Mouse (Mus musculus) MEL (cell line): ENCODE data around the gene Inpp5e. TPM values are rescaled to one million over a fixed set of nuclear protein-coding genes. Genes with fewer than 3 reads are reported as not detected.

Experiments used
- DNase-seq: peaks from one replicate; pipeline ENCODE4 v3.0.0; 2011; ENCODE audit warnings: low read depth, low spot score
- H3K27ac ChIP-seq: 2 replicates; pipeline ENCODE4 v1.5.1; 2012; ENCODE audit warnings: low read depth, mild to moderate bottlenecking, control low read depth, low read length, moderate library complexity; ENCODE audit not compliant: control insufficient read depth
- H3K27me3 ChIP-seq, 2 experiments: fragments of 150-350 bp in 1 of 2; sonication (generic) in 1 of 2; 2 replicates each; pipeline ENCODE4 v1.6.1; 2012; ENCODE audit warnings: low read length in 2 of 2, mild to moderate bottlenecking in 2 of 2, improper control_type of control experiment in 1 of 2, moderate library complexity in 1 of 2; ENCODE audit not compliant: insufficient read depth in 2 of 2, control insufficient read depth in 1 of 2
- H3K36me3 ChIP-seq, 2 experiments: 2 replicates each; pipeline ENCODE4 v1.6.1; 2012 to 2014; ENCODE audit warnings: low read length in 2 of 2, improper control_type of control experiment in 1 of 2, inconsistent platforms in 1 of 2, mild to moderate bottlenecking in 1 of 2; ENCODE audit not compliant: insufficient read depth in 2 of 2, control insufficient read depth in 1 of 2
- H3K4me1 ChIP-seq, 2 experiments: fragments of 150-350 bp in 1 of 2; sonication (generic) in 1 of 2; 2 replicates each; pipeline ENCODE4 v1.6.1; 2012; ENCODE audit warnings: low read length in 2 of 2, improper control_type of control experiment in 1 of 2, mild to moderate bottlenecking in 1 of 2; ENCODE audit not compliant: insufficient read depth in 2 of 2, control insufficient read depth in 1 of 2
- H3K4me3 ChIP-seq, 2 experiments: fragments of 150-350 bp in 1 of 2; sonication (generic) in 1 of 2; 2 replicates each; pipeline ENCODE4 v1.5.1; 2012; ENCODE audit warnings: low read depth in 2 of 2, low read length in 2 of 2, mild to moderate bottlenecking in 2 of 2, moderate library complexity in 2 of 2, control low read depth in 1 of 2, improper control_type of control experiment in 1 of 2; ENCODE audit not compliant: control insufficient read depth in 1 of 2, insufficient read depth in 1 of 2
- H3K79me2 ChIP-seq: 2 replicates; pipeline ENCODE4 v1.6.1; 2012; ENCODE audit warnings: mild to moderate bottlenecking, low read length, moderate library complexity; ENCODE audit not compliant: control insufficient read depth, poor library complexity, insufficient read depth
- H3K9ac ChIP-seq: 2 replicates; pipeline ENCODE4 v1.6.1; 2012; ENCODE audit warnings: low read depth, mild to moderate bottlenecking, control low read depth, low read length, moderate library complexity; ENCODE audit not compliant: control insufficient read depth, poor library complexity, severe bottlenecking
- H3K9me3 ChIP-seq: fragments of 150-350 bp; sonication (generic); replicated peaks from 2 replicates; pipeline ENCODE4 v1.6.1; 2012; ENCODE audit warnings: mild to moderate bottlenecking, low read length, improper control_type of control experiment, moderate library complexity; ENCODE audit not compliant: insufficient read depth
- BHLHE40 ChIP-seq: IDR thresholded peaks from 2 replicates; pipeline ENCODE4 v1.6.1; 2012; ENCODE audit warnings: low read depth, mild to moderate bottlenecking, inconsistent platforms, low read length, improper control_type of control experiment, borderline replicate concordance
- CTCF ChIP-seq, 3 experiments: IDR thresholded peaks in 2 of 3; conservative IDR thresholded peaks in 1 of 3; 2 replicates each; pipeline ENCODE4 v1.5.1; 2011 to 2012; ENCODE audit warnings: low read length in 3 of 3, low read depth in 2 of 3, mild to moderate bottlenecking in 2 of 3, improper control_type of control experiment in 1 of 3, inconsistent platforms in 1 of 3, mixed read lengths in 1 of 3, moderate library complexity in 1 of 3; ENCODE audit not compliant: control insufficient read depth in 1 of 3, insufficient read depth in 1 of 3, poor library complexity in 1 of 3, severe bottlenecking in 1 of 3
- ETS1 ChIP-seq: IDR thresholded peaks from 2 replicates; pipeline ENCODE4 v1.6.1; 2012; ENCODE audit warnings: low read depth, mild to moderate bottlenecking, inconsistent platforms, low read length, improper control_type of control experiment, moderate library complexity
- GATA1 ChIP-seq: IDR thresholded peaks from 2 replicates; pipeline ENCODE4 v1.6.1; 2011; ENCODE audit warnings: low read depth, low read length, improper control_type of control experiment
- JUND ChIP-seq: IDR thresholded peaks from 2 replicates; pipeline ENCODE4 v1.6.1; 2011; ENCODE audit warnings: low read depth, mild to moderate bottlenecking, improper control_type of control experiment, low read length
- MAZ ChIP-seq: IDR thresholded peaks from 2 replicates; pipeline ENCODE4 v1.6.1; 2012; ENCODE audit warnings: low read depth, mild to moderate bottlenecking, inconsistent platforms, low read length, improper control_type of control experiment
- MEF2A ChIP-seq: IDR thresholded peaks from 2 replicates; pipeline ENCODE4 v1.6.1; 2014; ENCODE audit warnings: low read depth, mild to moderate bottlenecking, inconsistent platforms, low read length, improper control_type of control experiment; ENCODE audit not compliant: poor library complexity, insufficient replicate concordance, severe bottlenecking; ENCODE audit errors: extremely low read depth
- MYB ChIP-seq: IDR thresholded peaks from 2 replicates; pipeline ENCODE4 v1.6.1; 2011; ENCODE audit warnings: mild to moderate bottlenecking, low read depth, low read length, improper control_type of control experiment
- NELFE ChIP-seq: IDR thresholded peaks from 2 replicates; pipeline ENCODE4 v1.6.1; 2011; ENCODE audit warnings: low read depth, low read length, improper control_type of control experiment
- POLR2A ChIP-seq, 2 experiments: IDR thresholded peaks; 2 replicates each; pipeline ENCODE4 v1.6.1; 2011 to 2012; ENCODE audit warnings: low read length in 2 of 2, mild to moderate bottlenecking in 2 of 2, control low read depth in 1 of 2, improper control_type of control experiment in 1 of 2, low read depth in 1 of 2, moderate library complexity in 1 of 2; ENCODE audit not compliant: control insufficient read depth in 1 of 2, insufficient read depth in 1 of 2, poor library complexity in 1 of 2
- POLR2AphosphoS2 ChIP-seq: IDR thresholded peaks from 2 replicates; pipeline ENCODE4 v1.6.1; 2011; ENCODE audit warnings: low read length, improper control_type of control experiment
- RAD21 ChIP-seq: IDR thresholded peaks from 2 replicates; pipeline ENCODE4 v1.6.1; 2011; ENCODE audit warnings: mild to moderate bottlenecking, low read depth, low read length, improper control_type of control experiment
- SIN3A ChIP-seq: IDR thresholded peaks from 2 replicates; pipeline ENCODE4 v1.6.1; 2012; ENCODE audit warnings: low read length, improper control_type of control experiment, inconsistent platforms
- TBP ChIP-seq: IDR thresholded peaks from 2 replicates; pipeline ENCODE4 v1.8.0; 2011; ENCODE audit warnings: low read depth, low read length, improper control_type of control experiment
- USF2 ChIP-seq, 2 experiments: IDR thresholded peaks; 2 replicates each; pipeline ENCODE4 v1.6.1; 2011 to 2012; ENCODE audit warnings: improper control_type of control experiment in 2 of 2, low read length in 2 of 2, borderline replicate concordance in 1 of 2, inconsistent platforms in 1 of 2, low read depth in 1 of 2, mild to moderate bottlenecking in 1 of 2; ENCODE audit not compliant: insufficient read depth in 1 of 2
- ZC3H11A ChIP-seq: IDR thresholded peaks from 2 replicates; pipeline ENCODE4 v1.6.1; 2012; ENCODE audit warnings: low read depth, mild to moderate bottlenecking, inconsistent platforms, low read length, improper control_type of control experiment
- ZMIZ1 ChIP-seq: IDR thresholded peaks from 2 replicates; pipeline ENCODE4 v1.6.1; 2012; ENCODE audit warnings: low read depth, mild to moderate bottlenecking, inconsistent platforms, low read length, improper control_type of control experiment, moderate library complexity
- polyA plus RNA-seq, 2 experiments: library from polyadenylated mRNA; stranded (reverse) in 1 of 2; unstranded in 1 of 2; fragments of >175 nt in 1 of 2; fragments of >200 nt in 1 of 2; gene quantifications; 2 replicates each; pipeline versions ENCODE4 v1.2.1 to v1.2.4; 2012; ENCODE audit warnings: low replicate concordance in 2 of 2, low read depth in 1 of 2; ENCODE audit not compliant: insufficient read length in 2 of 2, insufficient read depth in 1 of 2, missing spikeins in 1 of 2
- total RNA-seq: library from RNA; depleted of rRNA; stranded (reverse); fragments of 300-350 nt; gene quantifications from 2 replicates; pipeline ENCODE4 v1.2.3, GENCODE M21; 2012

Gene Inpp5e
- total and polyA plus RNA-seq, 3 experiments = 11.2 to 17.5 TPM; not detected in 1

DNA sequence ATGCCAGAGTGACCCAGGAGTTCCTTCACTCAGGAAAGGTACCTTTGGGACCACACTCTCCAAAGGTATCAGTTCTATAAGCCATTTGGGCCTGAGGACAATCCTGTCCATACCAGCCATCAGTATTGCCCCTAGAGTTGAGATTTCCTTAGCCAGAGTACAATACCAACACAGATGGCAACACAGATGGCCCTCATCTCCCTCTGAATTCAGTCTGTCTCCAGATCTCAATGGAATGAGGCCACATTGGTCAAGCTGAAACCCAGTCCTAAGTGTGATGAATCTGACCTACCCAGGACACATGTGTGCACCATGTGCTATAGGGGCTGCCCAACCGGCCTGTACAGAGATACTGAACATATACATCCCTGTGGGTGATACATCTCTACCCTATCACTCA lies 6.7 kb downstream of the Inpp5e start:
- H3K4me3 ChIP-seq = no peak overlapping the region

GRCm38 (mm10) chr2:26401023-26401422 lies 8.0 kb downstream of the Inpp5e start:
- TF ChIP-seq NELFE (no peak), RAD21 (no peak), ETS1 (no peak), BHLHE40 (no peak), MYB (no peak), SIN3A (no peak), POLR2AphosphoS2 (no peak), USF2 (IDR thresholded peaks at IDR 0.05; ENCODE audit: borderline replicate concordance in 1 of 2, insufficient read depth in 1 of 2, low read depth in 1 of 2, low read length in 2 of 2) (no peak), JUND (no peak), ZMIZ1 (no peak), CTCF (IDR thresholded peaks at IDR 0.05 in 2 of 3, conservative IDR thresholded peaks at IDR 0.05 in 1 of 3; ENCODE audit: control insufficient read depth in 1 of 3, insufficient read depth in 1 of 3, low read depth in 2 of 3, low read length in 3 of 3, poor library complexity in 1 of 3, severe bottlenecking in 1 of 3) (no peak), MAZ (no peak), POLR2A (IDR thresholded peaks at IDR 0.05; ENCODE audit: control insufficient read depth in 1 of 2, insufficient read depth in 1 of 2, low read depth in 1 of 2, low read length in 2 of 2, poor library complexity in 1 of 2) (no peak), GATA1 (no peak), ZC3H11A (no peak), TBP (no peak)
- Histone ChIP-seq H3K9ac (no peak overlapping the region), H3K79me2 (no peaks in the 10 kb centered on the region; the same call in none of the 2 replicates), H3K4me1 (no peaks in the 10 kb centered on the region; a peak in 1 of 4 replicates), H3K27ac (no peak overlapping the region), H3K36me3 (peaks cover 0 to 8% of the 10 kb centered on the region in 2 experiments; a peak in 2 of 4 replicates), H3K4me3 (no peak overlapping the region), H3K27me3 (no peaks in the 10 kb centered on the region), H3K9me3 (no peaks in the 10 kb centered on the region)
- DNase-seq = no peak

More for the DNA sequence above, 6.7 kb downstream of the Inpp5e start:
- TF ChIP-seq MEF2A = no peak
- TF ChIP-seq, all 39 proteins: peak for 0
- Histone ChIP-seq H3K27me3 (no peaks in the 10 kb centered on the region), H3K4me1 (peaks cover 0 to 6% of the 10 kb centered on the region in 2 experiments; a peak in 2 of 4 replicates), H3K27ac (no peak overlapping the region), H3K9me3 (no peaks in the 10 kb centered on the region), H3K9ac (no peak overlapping the region), H3K36me3 (peaks cover 0 to 2% of the 10 kb centered on the region in 2 experiments; a peak in 2 of 4 replicates), H3K79me2 (peaks cover 5% of the 10 kb centered on the region)
- no peak for DNase-seq
